Mouse (Mus musculus): ENCODE data around the gene Ep300. TPM values are rescaled to one million over a fixed set of nuclear protein-coding genes. Genes with fewer than 3 reads are reported as not detected.
A peak's percentile ranks its signal among the peaks of the same experiment; 100 is the strongest.

Ep300 gene
- polyA plus RNA-seq, 1 experiment: 32.4 TPM

GRCm38 (mm10) chr15:81561501-81561900 lies 23.6 kb upstream of the Ep300 start:
- no peak for DNase-seq
- no peaks in the 10 kb centered on the region for H3K4me1 ChIP-seq (ENCODE audit: control insufficient read depth, insufficient read depth, low read length)
- no peak for TF ChIP-seq CTCF (IDR thresholded peaks at IDR 0.05; ENCODE audit: insufficient read depth, low read length)
- TF ChIP-seq POLR2A (IDR thresholded peaks at IDR 0.05; ENCODE audit: borderline replicate concordance, extremely low read depth, low read depth, low read length): no peak
- H3K4me3 ChIP-seq (replicated peaks; ENCODE audit: extremely low read depth, low read depth, low read length): no peak overlapping the region
- 52% methylated on average over 3 of the region's 3 CpGs for WGBS

- WGBS: 62% methylated on average over 9 of the region's 9 CpGs
- H3K4me1 ChIP-seq (ENCODE audit: control insufficient read depth, insufficient read depth, low read length): no peaks in the 10 kb centered on the region
- no peak overlapping the region for H3K4me3 ChIP-seq (replicated peaks; ENCODE audit: extremely low read depth, low read depth, low read length)
- no peak for DNase-seq
- TF ChIP-seq POLR2A (IDR thresholded peaks at IDR 0.05; ENCODE audit: borderline replicate concordance, extremely low read depth, low read depth, low read length): no peak
- TF ChIP-seq CTCF (IDR thresholded peaks at IDR 0.05; ENCODE audit: insufficient read depth, low read length): no peak
Measured at GRCm38 (mm10) chr15:81561996-81562395, 23.2 kb upstream of the Ep300 start.

GRCm38 (mm10) chr15:81562491-81563488 lies 22.4 kb upstream of the Ep300 start:
- 51% methylated on average over 9 of the region's 9 CpGs for WGBS
- TF ChIP-seq POLR2A (IDR thresholded peaks at IDR 0.05; ENCODE audit: borderline replicate concordance, extremely low read depth, low read depth, low read length): no peak
- TF ChIP-seq CTCF (IDR thresholded peaks at IDR 0.05; ENCODE audit: insufficient read depth, low read length): no peak
- Histone ChIP-seq H3K4me1 (ENCODE audit: control insufficient read depth, insufficient read depth, low read length) (no peaks in the 10 kb centered on the region), H3K4me3 (replicated peaks; ENCODE audit: extremely low read depth, low read depth, low read length) (no peak overlapping the region)
- no peak for DNase-seq

- Histone ChIP-seq H3K4me3 (replicated peaks; ENCODE audit: extremely low read depth, low read depth, low read length) (no peak overlapping the region), H3K4me1 (ENCODE audit: control insufficient read depth, insufficient read depth, low read length) (no peaks in the 10 kb centered on the region)
- no peak for DNase-seq
- 32% methylated on average over 2 of the region's 2 CpGs for WGBS
- no peak for TF ChIP-seq CTCF (IDR thresholded peaks at IDR 0.05; ENCODE audit: insufficient read depth, low read length)
- no peak for TF ChIP-seq POLR2A (IDR thresholded peaks at IDR 0.05; ENCODE audit: borderline replicate concordance, extremely low read depth, low read depth, low read length)
Measured at GRCm38 (mm10) chr15:81568093-81568492, 17.1 kb upstream of the Ep300 start.

GRCm38 (mm10) chr15:81568592-81568991 lies 16.6 kb upstream of the Ep300 start:
- WGBS: 32% methylated on average over 2 of the region's 2 CpGs

GRCm38 (mm10) chr15:81576961-81577360 lies 8.2 kb upstream of the Ep300 start:
- no peak overlapping the region for H3K4me3 ChIP-seq (replicated peaks; ENCODE audit: extremely low read depth, low read depth, low read length)
- TF ChIP-seq CTCF (IDR thresholded peaks at IDR 0.05; ENCODE audit: insufficient read depth, low read length) (no peak), POLR2A (IDR thresholded peaks at IDR 0.05; ENCODE audit: borderline replicate concordance, extremely low read depth, low read depth, low read length) (no peak)
- 16% methylated on average over 3 of the region's 3 CpGs for WGBS
- no peak for DNase-seq
- H3K4me1 ChIP-seq (ENCODE audit: control insufficient read depth, insufficient read depth, low read length): no peaks in the 10 kb centered on the region

More at GRCm38 (mm10) chr15:81568592-81568991, 16.6 kb upstream of the Ep300 start:
- Histone ChIP-seq H3K4me1 (ENCODE audit: control insufficient read depth, insufficient read depth, low read length) (no peaks in the 10 kb centered on the region), H3K4me3 (replicated peaks; ENCODE audit: extremely low read depth, low read depth, low read length) (no peak overlapping the region)
- no peak for DNase-seq
- TF ChIP-seq POLR2A (IDR thresholded peaks at IDR 0.05; ENCODE audit: borderline replicate concordance, extremely low read depth, low read depth, low read length) (no peak), CTCF (IDR thresholded peaks at IDR 0.05; ENCODE audit: insufficient read depth, low read length) (no peak)

GRCm38 (mm10) chr15:81577743-81578165 lies 7.4 kb upstream of the Ep300 start:
- Histone ChIP-seq H3K4me3 (replicated peaks; ENCODE audit: extremely low read depth, low read depth, low read length) (no peak overlapping the region), H3K4me1 (ENCODE audit: control insufficient read depth, insufficient read depth, low read length) (no peaks in the 10 kb centered on the region)
- DNase-seq: no peak
- WGBS: 92% methylated on average over 7 of the region's 7 CpGs
- TF ChIP-seq POLR2A (IDR thresholded peaks at IDR 0.05; ENCODE audit: borderline replicate concordance, extremely low read depth, low read depth, low read length) (no peak), CTCF (IDR thresholded peaks at IDR 0.05; ENCODE audit: insufficient read depth, low read length) (no peak)

GRCm38 (mm10) chr15:81584466-81584865 lies 685 bp upstream of the Ep300 start:
- no peak for DNase-seq
- TF ChIP-seq CTCF (IDR thresholded peaks at IDR 0.05; ENCODE audit: insufficient read depth, low read length) (no peak), POLR2A (IDR thresholded peaks at IDR 0.05; ENCODE audit: borderline replicate concordance, extremely low read depth, low read depth, low read length) (no peak)
- H3K4me3 ChIP-seq (replicated peaks; ENCODE audit: extremely low read depth, low read depth, low read length): peak overlapping the region; percentile 79
- 6% methylated on average over 3 of the region's 3 CpGs for whole genome bisulfite sequencing
- peaks cover 7% of the 10 kb centered on the region for H3K4me1 ChIP-seq (ENCODE audit: control insufficient read depth, insufficient read depth, low read length)

- Histone ChIP-seq H3K4me1 (ENCODE audit: control insufficient read depth, insufficient read depth, low read length) (peaks cover 10% of the 10 kb centered on the region), H3K4me3 (replicated peaks; ENCODE audit: extremely low read depth, low read depth, low read length) (peak overlapping the region; percentile 84)
- peak; percentile 87 for DNase-seq
- WGBS: under 1% methylated on average over 54 of the region's 77 CpGs
- TF ChIP-seq POLR2A (IDR thresholded peaks at IDR 0.05; ENCODE audit: borderline replicate concordance, extremely low read depth, low read depth, low read length): peak; percentile 58; the same call in 1 of the 2 replicates
- no peak for TF ChIP-seq CTCF (IDR thresholded peaks at IDR 0.05; ENCODE audit: insufficient read depth, low read length)
Measured at GRCm38 (mm10) chr15:81585746-81586461, 753 bp downstream of the Ep300 start.
